Mouse (Mus musculus) CH12.LX (cell line): Measurements from ENCODE around the gene Slc39a3. TPM values are rescaled to one million over a fixed set of nuclear protein-coding genes. Genes with fewer than 3 reads are reported as not detected.

Source experiments
- DNase-seq: peaks from one replicate; pipeline ENCODE4 v3.0.0-alpha.2; 2013; ENCODE audit errors: extremely low read depth
- H3K27ac ChIP-seq: 2 replicates; pipeline ENCODE4 v1.5.1; 2012; ENCODE audit warnings: low read depth, mild to moderate bottlenecking, control low read depth, moderate library complexity; ENCODE audit not compliant: insufficient read depth
- H3K27me3 ChIP-seq: replicated peaks from 2 replicates; pipeline ENCODE3; 2012; ENCODE audit warnings: inconsistent platforms
- H3K36me3 ChIP-seq, 2 experiments: replicated peaks in 1 of 2; 2 replicates each; pipeline versions ENCODE3 to v1.6.1; 2012; ENCODE audit warnings: inconsistent platforms in 1 of 2, low read length in 1 of 2, mild to moderate bottlenecking in 1 of 2, mixed read lengths in 1 of 2, moderate library complexity in 1 of 2; ENCODE audit not compliant: control insufficient read depth in 1 of 2, insufficient read depth in 1 of 2
- H3K4me1 ChIP-seq, 2 experiments: 2 replicates each; pipeline ENCODE4 v1.6.1; 2012; ENCODE audit warnings: inconsistent platforms in 1 of 2, moderate library complexity in 1 of 2; ENCODE audit not compliant: insufficient read depth in 2 of 2, control insufficient read depth in 1 of 2
- H3K4me2 ChIP-seq: 2 replicates; pipeline ENCODE4 v1.6.1; 2012; ENCODE audit warnings: low read depth, mild to moderate bottlenecking, control low read depth; ENCODE audit not compliant: poor library complexity, insufficient read depth, severe bottlenecking
- H3K4me3 ChIP-seq, 3 experiments: fragments of 150-350 bp in 1 of 3; sonication (generic) in 1 of 3; replicated peaks in 1 of 3; 2 replicates each; pipeline versions ENCODE3 to v1.5.1; 2011 to 2012; ENCODE audit warnings: low read depth in 2 of 3, low read length in 2 of 3, mild to moderate bottlenecking in 2 of 3, moderate library complexity in 2 of 3, control low read depth in 1 of 3, improper control_type of control experiment in 1 of 3, inconsistent platforms in 1 of 3, mixed read lengths in 1 of 3; ENCODE audit not compliant: poor library complexity in 1 of 3
- H3K79me2 ChIP-seq: replicated peaks from 2 replicates; pipeline ENCODE4 v1.6.1; 2012; ENCODE audit warnings: mild to moderate bottlenecking, moderate library complexity; ENCODE audit not compliant: control insufficient read depth, poor library complexity, insufficient read depth, severe bottlenecking; ENCODE audit errors: extremely low read depth
- H3K9ac ChIP-seq: 2 replicates; pipeline ENCODE4 v1.6.1; 2012; ENCODE audit warnings: low read depth, mild to moderate bottlenecking, control low read depth, moderate library complexity; ENCODE audit not compliant: insufficient read depth
- H3K9me3 ChIP-seq: replicated peaks from 2 replicates; pipeline ENCODE3; 2012; ENCODE audit warnings: low read length, inconsistent platforms, mixed read lengths
- BHLHE40 ChIP-seq: IDR thresholded peaks from 2 replicates; pipeline ENCODE4 v1.6.1; 2011; ENCODE audit warnings: mild to moderate bottlenecking, low read depth, low read length, improper control_type of control experiment
- CHD2 ChIP-seq: IDR thresholded peaks from 2 replicates; pipeline ENCODE4 v1.6.1; 2011; ENCODE audit warnings: low read length, improper control_type of control experiment
- CTCF ChIP-seq, 2 experiments: IDR thresholded peaks in 1 of 2; conservative IDR thresholded peaks in 1 of 2; 2 replicates each; pipeline ENCODE4 v1.5.1; 2011 to 2012; ENCODE audit warnings: low read depth in 2 of 2, low read length in 2 of 2, improper control_type of control experiment in 1 of 2, inconsistent platforms in 1 of 2, mild to moderate bottlenecking in 1 of 2, moderate library complexity in 1 of 2
- E2F4 ChIP-seq: IDR thresholded peaks from 2 replicates; pipeline ENCODE4 v1.6.1; 2011; ENCODE audit warnings: low read depth, low read length, improper control_type of control experiment; ENCODE audit not compliant: insufficient replicate concordance
- ELF1 ChIP-seq: IDR thresholded peaks from 2 replicates; pipeline ENCODE4 v1.6.1; 2014; ENCODE audit warnings: low read depth, mild to moderate bottlenecking, inconsistent platforms, low read length, improper control_type of control experiment
- EP300 ChIP-seq: IDR thresholded peaks from 2 replicates; pipeline ENCODE4 v1.6.1; 2011; ENCODE audit warnings: low read length, improper control_type of control experiment
- ETS1 ChIP-seq: conservative IDR thresholded peaks from 2 replicates; pipeline ENCODE4 v1.6.1; 2012; ENCODE audit warnings: low read depth, mild to moderate bottlenecking, inconsistent platforms, low read length, improper control_type of control experiment, moderate library complexity
- GABPA ChIP-seq: IDR thresholded peaks from 2 replicates; pipeline ENCODE4 v1.6.1; 2012; ENCODE audit warnings: low read depth, low read length, improper control_type of control experiment, inconsistent platforms; ENCODE audit not compliant: insufficient replicate concordance
- HCFC1 ChIP-seq: IDR thresholded peaks from 2 replicates; pipeline ENCODE4 v1.6.1; 2012; ENCODE audit warnings: low read depth, mild to moderate bottlenecking, inconsistent platforms, low read length, improper control_type of control experiment
- JUN ChIP-seq: IDR thresholded peaks from 2 replicates; pipeline ENCODE4 v1.6.1; 2011; ENCODE audit warnings: low read depth, mild to moderate bottlenecking, low read length, improper control_type of control experiment, moderate library complexity; ENCODE audit not compliant: insufficient read depth
- KAT2A ChIP-seq: IDR thresholded peaks from 2 replicates; pipeline ENCODE4 v1.6.1; 2012; ENCODE audit warnings: low read length, improper control_type of control experiment, inconsistent platforms; ENCODE audit not compliant: insufficient replicate concordance
- MAX ChIP-seq: IDR thresholded peaks from 2 replicates; pipeline ENCODE4 v1.6.1; 2011; ENCODE audit warnings: low read length, improper control_type of control experiment
- MAZ ChIP-seq: IDR thresholded peaks from 2 replicates; pipeline ENCODE4 v1.6.1; 2012; ENCODE audit warnings: low read depth, mild to moderate bottlenecking, inconsistent platforms, low read length, improper control_type of control experiment, moderate library complexity
- MEF2A ChIP-seq: IDR thresholded peaks from 2 replicates; pipeline ENCODE4 v1.6.1; 2014; ENCODE audit warnings: low read depth, mild to moderate bottlenecking, inconsistent platforms, low read length, improper control_type of control experiment, borderline replicate concordance
- MXI1 ChIP-seq: IDR thresholded peaks from 2 replicates; pipeline ENCODE4 v1.6.1; 2011; ENCODE audit warnings: mild to moderate bottlenecking, low read depth, low read length, improper control_type of control experiment
- MYC ChIP-seq: IDR thresholded peaks from 2 replicates; pipeline ENCODE4 v1.6.1; 2011; ENCODE audit warnings: low read depth, mild to moderate bottlenecking, improper control_type of control experiment, low read length
- PAX5 ChIP-seq: IDR thresholded peaks from 2 replicates; pipeline ENCODE4 v1.6.1; 2012; ENCODE audit warnings: low read length, inconsistent platforms, mixed read lengths
- POLR2A ChIP-seq: IDR thresholded peaks from 2 replicates; pipeline ENCODE4 v1.6.1; 2011; ENCODE audit warnings: low read depth, mild to moderate bottlenecking, improper control_type of control experiment, low read length
- POLR2AphosphoS2 ChIP-seq: IDR thresholded peaks from 2 replicates; pipeline ENCODE4 v1.6.1; 2011; ENCODE audit warnings: low read depth, low read length, improper control_type of control experiment
- RCOR1 ChIP-seq: conservative IDR thresholded peaks from 2 replicates; pipeline ENCODE4 v1.6.1; 2012; ENCODE audit warnings: low read depth, mild to moderate bottlenecking, inconsistent platforms, low read length, improper control_type of control experiment
- SMC3 ChIP-seq: IDR thresholded peaks from 2 replicates; pipeline ENCODE4 v1.6.1; 2011; ENCODE audit warnings: low read depth, low read length, improper control_type of control experiment
- TCF12 ChIP-seq: IDR thresholded peaks from 2 replicates; pipeline ENCODE4 v1.6.1; 2014; ENCODE audit warnings: low read depth, mild to moderate bottlenecking, inconsistent platforms, low read length, improper control_type of control experiment
- USF1 ChIP-seq: IDR thresholded peaks from 2 replicates; pipeline ENCODE4 v1.6.1; 2014; ENCODE audit warnings: low read depth, mild to moderate bottlenecking, inconsistent platforms, low read length, improper control_type of control experiment
- USF2 ChIP-seq: conservative IDR thresholded peaks from 2 replicates; pipeline ENCODE4 v1.6.1; 2011; ENCODE audit warnings: low read depth, low read length, improper control_type of control experiment
- ZC3H11A ChIP-seq: IDR thresholded peaks from 2 replicates; pipeline ENCODE4 v1.6.1; 2012; ENCODE audit warnings: low read depth, mild to moderate bottlenecking, inconsistent platforms, low read length, improper control_type of control experiment
- ZKSCAN1 ChIP-seq: IDR thresholded peaks from 2 replicates; pipeline ENCODE4 v1.6.1; 2012; ENCODE audit warnings: low read depth, inconsistent platforms, low read length, improper control_type of control experiment, borderline replicate concordance
- ZMIZ1 ChIP-seq: IDR thresholded peaks from 2 replicates; pipeline ENCODE4 v1.6.1; 2012; ENCODE audit warnings: low read depth, mild to moderate bottlenecking, inconsistent platforms, low read length, improper control_type of control experiment
- ZNF384 ChIP-seq: IDR thresholded peaks from 2 replicates; pipeline ENCODE4 v1.6.1; 2012; ENCODE audit warnings: low read depth, low read length, improper control_type of control experiment, inconsistent platforms
- dilution Hi-C: fragments of 300-500 bp; cut with MboI; formaldehyde crosslinking; loops from 2 replicates; pipeline ENCODE4 v1.14.3; 2020; ENCODE audit warnings: low sequenced_read_pairs; ENCODE audit not compliant: extremely low pct_unique_long_range_greater_than_20kb, extremely low pct_ligation_motif_present
- in situ Hi-C: fragments of 300-500 bp; cut with MboI; formaldehyde crosslinking; loops from 3 replicates; pipeline ENCODE4 v1.14.3; 2019; ENCODE audit warnings: low sequenced_read_pairs, low pct_ligation_motif_present, low pct_unique_long_range_greater_than_20kb, mixed read lengths
- polyA plus RNA-seq: library from polyadenylated mRNA; unstranded; fragments of >175 nt; gene quantifications from 2 replicates; pipeline ENCODE4 v1.2.1, GENCODE M21; 2012; ENCODE audit warnings: low read depth; ENCODE audit not compliant: insufficient read length
- total RNA-seq, 2 experiments: library from RNA; depleted of rRNA; stranded (reverse); fragments of 300-350 nt in 1 of 2; fragments of >200 nt in 1 of 2; gene quantifications; 2 replicates each; pipeline ENCODE4 v1.2.3; 2012 to 2014

Gene Slc39a3
- total and polyA plus RNA-seq, 3 experiments = 3.9 to 7.2 (median 4.2) TPM

- Histone ChIP-seq H3K9me3 (peaks cover 5% of the 10 kb centered on the region), H3K4me2 (no peak overlapping the region), H3K27me3 (peaks cover 15% of the 10 kb centered on the region), H3K9ac (no peak overlapping the region), H3K79me2 (peaks cover 21% of the 10 kb centered on the region), H3K4me3 (no peak overlapping the region), H3K27ac (no peak overlapping the region), H3K36me3 (peaks cover 3 to 11% of the 10 kb centered on the region in 2 experiments), H3K4me1 (peaks cover 8 to 17% of the 10 kb centered on the region in 2 experiments)
- TF ChIP-seq E2F4 = no peak
- TF ChIP-seq BHLHE40 = no peak
- no peak for TF ChIP-seq MEF2A
- no peak for TF ChIP-seq USF2
- TF ChIP-seq RCOR1 = no peak
- TF ChIP-seq ZMIZ1 = no peak
- no peak for TF ChIP-seq GABPA
- TF ChIP-seq HCFC1 = no peak
- TF ChIP-seq MAX = no peak
- TF ChIP-seq EP300 = no peak
- TF ChIP-seq MYC = no peak
- dilution Hi-C loops = no loop called here
- in situ Hi-C loops = no loop called here
- no peak for DNase-seq
These were observed 25.5 kb upstream of the Slc39a3 start for GRCm38 (mm10) chr10:81062710-81063109.

GRCm38 (mm10) chr10:81059603-81060543 lies 22.6 kb upstream of the Slc39a3 start, which contains the start of gene Sgta:
Sgta (minus strand) TSS chr10:81060181.
- H3K36me3 ChIP-seq = peaks cover 8 to 38% of the 10 kb centered on the region in 2 experiments
- H3K27me3 ChIP-seq = no peaks in the 10 kb centered on the region
- peaks cover 3% of the 10 kb centered on the region for H3K9me3 ChIP-seq
- dilution Hi-C loops (no loop called here), in situ Hi-C loops (no loop called here)
- no peak within 1 kb of the TSS for H3K27ac ChIP-seq
- peak within 1 kb of the TSS; percentile 92 for H3K9ac ChIP-seq
- DNase-seq = peak; percentile 100
- peaks cover 8 to 33% of the 10 kb centered on the region in 2 experiments for H3K4me1 ChIP-seq
- peak within 1 kb of the TSS; percentile 92 to 96 (median 95) for H3K4me3 ChIP-seq
- peak within 1 kb of the TSS; percentile 90 for H3K4me2 ChIP-seq
- H3K79me2 ChIP-seq = peaks cover 43% of the 10 kb centered on the region
- TF ChIP-seq BHLHE40 (peak; percentile 91), JUN (peak; percentile 69), MXI1 (peak; percentile 96), ZKSCAN1 (no peak), POLR2A (peak; percentile 90), MAX (peak; percentile 99), RCOR1 (no peak), SMC3 (no peak), E2F4 (no peak), ZMIZ1 (no peak), EP300 (no peak), PAX5 (no peak), ZNF384 (peak; percentile 86), GABPA (no peak), USF1 (peak; percentile 93), ELF1 (peak; percentile 93), MEF2A (no peak), POLR2AphosphoS2 (no peak), MAZ (peak; percentile 81; the same call in 1 of the 2 replicates), USF2 (peak; percentile 97), CTCF (conservative IDR thresholded peaks at IDR 0.05 in 1 of 2, IDR thresholded peaks at IDR 0.05 in 1 of 2; ENCODE audit: low read depth in 2 of 2, low read length in 2 of 2) (no peak), KAT2A (peak; percentile 69; the same call in 1 of the 2 replicates), TCF12 (peak; percentile 31; the same call in 1 of the 2 replicates), HCFC1 (peak; percentile 86), ETS1 (peak; percentile 65), MYC (peak; percentile 93), ZC3H11A (no peak), CHD2 (no peak)
